Mouse (Mus musculus) CH12.LX (cell line): ENCODE data around the gene Map3k12.

Experiments
- CTCF ChIP-seq, 2 experiments: IDR thresholded peaks in 1 of 2; conservative IDR thresholded peaks in 1 of 2; 2 replicates each; pipeline ENCODE4 v1.5.1; 2011 to 2012; ENCODE audit warnings: low read depth in 2 of 2, low read length in 2 of 2, improper control_type of control experiment in 1 of 2, inconsistent platforms in 1 of 2, mild to moderate bottlenecking in 1 of 2, moderate library complexity in 1 of 2
- E2F4 ChIP-seq: IDR thresholded peaks from 2 replicates; pipeline ENCODE4 v1.6.1; 2011; ENCODE audit warnings: low read depth, low read length, improper control_type of control experiment; ENCODE audit not compliant: insufficient replicate concordance
- MYC ChIP-seq: IDR thresholded peaks from 2 replicates; pipeline ENCODE4 v1.6.1; 2011; ENCODE audit warnings: low read depth, mild to moderate bottlenecking, improper control_type of control experiment, low read length
- POLR2A ChIP-seq: IDR thresholded peaks from 2 replicates; pipeline ENCODE4 v1.6.1; 2011; ENCODE audit warnings: low read depth, mild to moderate bottlenecking, improper control_type of control experiment, low read length

DNA sequence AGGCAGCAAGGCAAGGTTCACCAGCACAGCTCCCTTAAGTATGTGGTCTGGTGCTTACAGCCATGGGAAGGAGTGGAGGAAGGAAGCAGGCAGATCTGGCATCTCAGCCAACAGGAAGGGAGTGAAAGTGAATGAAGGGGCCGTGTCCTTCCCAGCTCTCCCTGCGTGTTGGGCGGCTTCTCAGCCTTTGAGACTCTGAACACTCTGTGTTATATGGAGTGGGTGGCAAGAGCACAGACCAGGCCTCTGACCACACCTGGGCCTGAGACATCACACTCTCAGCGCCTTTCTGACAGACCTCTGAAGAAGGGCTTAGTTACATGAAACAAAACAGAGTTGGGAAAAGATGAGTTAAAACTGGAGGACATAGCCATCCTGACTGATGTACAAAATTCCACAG is 13.7 kb upstream of the Map3k12 start:
- TF ChIP-seq POLR2A (no peak), CTCF (conservative IDR thresholded peaks at IDR 0.05 in 1 of 2, IDR thresholded peaks at IDR 0.05 in 1 of 2; ENCODE audit: low read depth in 2 of 2, low read length in 2 of 2) (no peak), MYC (no peak), E2F4 (no peak)
